Mouse (Mus musculus) embryonic facial prominence, embryonic 10.5 days (tissue): Measurements from ENCODE around the gene Aff2. TPM values are rescaled to one million over a fixed set of nuclear protein-coding genes. Genes with fewer than 3 reads are reported as not detected.

Experiments
- DNase-seq: peaks from one replicate; pipeline ENCODE4 v3.0.0-alpha.2; 2017; ENCODE audit warnings: low spot score
- H3K27ac ChIP-seq: fragments of 300-500 bp; sonication (generic); replicated peaks from 2 replicates; pipeline ENCODE4 v1.5.1; 2016; ENCODE audit warnings: mild to moderate bottlenecking
- H3K27me3 ChIP-seq: fragments of 300-500 bp; sonication (generic); replicated peaks from 2 replicates; pipeline ENCODE4 v1.6.1; 2016; ENCODE audit warnings: low read depth, mild to moderate bottlenecking; ENCODE audit not compliant: poor library complexity, severe bottlenecking
- H3K36me3 ChIP-seq: fragments of 300-500 bp; sonication (generic); replicated peaks from 2 replicates; pipeline ENCODE4 v1.6.1; 2016; ENCODE audit warnings: mild to moderate bottlenecking, moderate library complexity
- H3K4me1 ChIP-seq: fragments of 300-500 bp; sonication (generic); 2 replicates; pipeline ENCODE4 v1.6.1; 2016
- H3K4me3 ChIP-seq: fragments of 300-500 bp; sonication (generic); 2 replicates; pipeline ENCODE4 v1.5.1; 2016; ENCODE audit warnings: mild to moderate bottlenecking, moderate library complexity
- H3K9me3 ChIP-seq: fragments of 300-500 bp; sonication (generic); 2 replicates; pipeline ENCODE4 v1.6.1; 2016; ENCODE audit warnings: mild to moderate bottlenecking
- WGBS: fragments of 180-500 bp; shearing (Covaris S2); methylation state at CpG from one replicate; pipeline ENCODE4 v1.1.7; 2016; 5-methylcytosine and 5-hydroxymethylcytosine counted together
- polyA plus RNA-seq: library from polyadenylated mRNA; unstranded; fragments of >200 nt; fragmentation: Nextera tagmentation; extraction: Ambion mirVana; gene quantifications from 2 replicates; pipeline ENCODE4 v1.2.1, GENCODE M21; 2016

The Aff2 gene
- 6.4 and 6.6 TPM in 2 replicates for polyA plus RNA-seq

DNA sequence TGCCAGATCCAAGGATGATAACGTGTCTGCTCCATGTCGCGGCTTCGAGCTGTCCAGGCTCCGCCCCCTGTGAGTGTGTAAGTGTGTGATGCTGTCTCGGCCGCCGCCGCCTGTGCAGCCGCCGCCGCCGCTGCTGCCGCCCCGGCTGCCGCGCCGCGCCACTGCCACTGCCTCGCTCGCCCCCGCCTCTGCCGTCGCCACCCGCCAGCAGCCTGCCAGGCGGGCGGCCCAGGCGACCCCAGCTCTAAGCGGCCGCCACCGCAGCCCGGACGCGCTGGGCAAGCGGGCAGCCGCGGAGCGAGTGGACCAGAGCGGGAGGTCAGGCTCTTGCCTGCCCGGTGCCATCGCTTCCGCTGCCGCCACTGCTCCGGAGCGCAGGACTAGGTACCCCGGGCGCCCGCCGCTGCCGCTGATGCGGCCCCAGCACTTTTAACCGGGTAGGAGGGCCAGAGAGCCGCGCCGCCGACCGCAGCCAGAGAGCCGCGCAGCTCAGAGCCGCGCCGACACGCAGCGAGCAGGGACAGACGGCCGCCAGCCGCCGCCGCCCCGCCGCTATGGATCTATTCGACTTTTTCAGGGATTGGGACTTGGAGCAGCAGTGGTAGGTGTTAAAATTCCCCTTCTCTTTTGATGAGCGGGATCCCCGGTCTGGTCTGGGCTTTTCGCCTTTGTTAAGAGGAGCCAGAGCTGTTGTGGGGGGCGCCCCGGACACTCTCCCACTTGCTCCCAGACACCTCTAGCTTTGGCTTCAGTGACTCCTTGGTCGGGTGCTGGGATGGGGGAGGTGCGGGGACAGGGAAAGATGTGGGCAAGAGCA lies at the start of gene Aff2:
Aff2 (plus strand) TSS at position 57 of the 817 bp plus-strand sequence.
- peak; percentile 70 for DNase-seq
- Histone ChIP-seq H3K4me1 (peaks cover 7% of the 10 kb centered on the region), H3K27me3 (peaks cover 50% of the 10 kb centered on the region), H3K4me3 (peak within 1 kb of the TSS; percentile 72), H3K36me3 (no peaks in the 10 kb centered on the region), H3K27ac (peak within 1 kb of the TSS; percentile 87), H3K9me3 (no peaks in the 10 kb centered on the region)
- WGBS, result 21% methylated on average over 79 of the region's 79 CpGs

DNA sequence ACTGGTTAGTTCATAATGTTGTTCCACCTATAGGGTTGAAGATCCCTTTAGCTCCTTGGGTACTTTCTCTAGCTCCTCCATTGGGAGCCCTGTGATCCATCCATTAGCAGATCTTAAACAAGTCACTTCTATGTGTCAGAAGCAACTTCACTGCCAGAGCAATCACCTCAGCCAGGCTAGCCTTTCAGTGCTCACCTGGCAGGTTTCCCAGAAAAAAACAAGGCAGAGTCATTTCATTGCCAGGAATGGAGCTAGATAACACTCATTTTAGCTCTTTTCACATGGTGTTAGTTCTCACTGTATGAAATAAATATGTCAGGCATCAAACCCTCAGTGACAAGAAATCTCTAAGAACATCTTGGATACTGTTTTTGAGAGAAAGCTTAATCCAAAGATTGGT lies 22.8 kb upstream of the Aff2 start:
- Histone ChIP-seq H3K4me1 (no peaks in the 10 kb centered on the region), H3K27me3 (no peaks in the 10 kb centered on the region), H3K27ac (no peak overlapping the region), H3K9me3 (no peaks in the 10 kb centered on the region), H3K4me3 (no peak overlapping the region), H3K36me3 (no peaks in the 10 kb centered on the region)
- DNase-seq, result no peak

DNA sequence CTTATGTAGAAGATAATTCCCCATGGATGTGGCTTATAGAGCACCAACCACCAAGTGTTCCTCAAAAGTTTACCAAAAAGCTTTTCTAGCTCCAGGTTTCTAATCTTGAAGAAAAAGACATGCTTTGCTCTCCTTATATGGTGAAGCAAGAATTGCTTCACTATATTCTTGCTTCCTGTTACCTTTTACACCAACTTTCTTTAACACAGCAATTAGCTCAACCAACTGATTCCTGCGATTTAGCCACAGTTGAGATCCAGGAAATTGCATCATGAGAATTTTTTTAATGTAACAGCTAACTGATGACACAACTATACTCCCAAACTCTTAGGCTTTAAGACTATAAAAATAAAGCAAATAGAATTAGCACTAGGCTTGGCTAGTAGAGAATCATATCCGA lies 4.5 kb upstream of the Aff2 start:
- no peaks in the 10 kb centered on the region for H3K9me3 ChIP-seq
- DNase-seq, result no peak
- no peaks in the 10 kb centered on the region for H3K36me3 ChIP-seq
- no peak overlapping the region for H3K4me3 ChIP-seq
- H3K27ac ChIP-seq, result no peak overlapping the region
- WGBS, result 77% methylated on average over 2 of the region's 2 CpGs
- 0 out of 2 replicates have a peak, but pooled peaks cover 3% of the 10 kb centered on the region for H3K4me1 ChIP-seq
- H3K27me3 ChIP-seq, result peaks cover 34% of the 10 kb centered on the region

DNA sequence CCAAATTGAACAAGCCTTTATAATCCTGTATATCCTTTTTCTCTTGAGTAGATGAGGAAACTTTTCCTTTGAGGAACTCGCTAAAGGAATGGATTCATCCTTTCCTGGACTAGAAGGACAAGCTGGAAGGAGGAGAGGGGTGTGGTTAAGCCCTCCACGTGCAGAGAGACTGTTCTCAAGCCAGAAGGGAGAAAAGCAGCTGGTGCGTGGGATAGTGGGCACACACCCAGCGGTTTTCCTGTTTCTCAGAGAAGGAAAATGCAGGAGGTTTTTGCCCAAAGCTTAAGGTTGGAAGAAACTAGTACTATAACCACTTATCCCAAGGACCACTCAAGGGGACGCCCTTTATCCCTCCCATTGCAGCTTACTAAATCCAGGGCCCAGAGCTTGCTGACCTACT lies 734 bp upstream of the Aff2 start:
- no peak for DNase-seq
- peak overlapping the region; percentile 72 for H3K4me3 ChIP-seq
- no peak overlapping the region for H3K27ac ChIP-seq
- H3K36me3 ChIP-seq, result no peaks in the 10 kb centered on the region
- H3K27me3 ChIP-seq, result peaks cover 50% of the 10 kb centered on the region
- peaks cover 7% of the 10 kb centered on the region for H3K4me1 ChIP-seq
- WGBS, result 27% methylated on average over 5 of the region's 5 CpGs
- no peaks in the 10 kb centered on the region for H3K9me3 ChIP-seq

DNA sequence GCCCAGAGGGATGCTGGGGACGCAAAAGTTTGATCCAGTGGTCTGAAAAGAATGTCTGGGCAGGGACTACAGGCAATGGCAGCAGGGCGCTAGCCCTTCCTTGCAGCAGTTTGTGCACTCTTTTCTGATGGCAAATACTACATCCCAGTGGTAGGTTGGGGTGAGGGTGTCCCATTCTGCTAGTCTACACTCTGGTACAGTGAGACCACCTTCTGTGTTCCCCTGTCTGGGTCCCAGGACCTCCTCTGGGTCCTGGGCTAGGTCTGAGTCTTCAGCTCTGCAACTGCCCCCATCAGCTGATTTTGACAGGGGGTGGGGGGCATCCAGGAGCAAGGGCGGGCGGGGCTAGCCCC lies 233 bp upstream of the Aff2 start:
- Histone ChIP-seq H3K27me3 (peaks cover 50% of the 10 kb centered on the region), H3K4me1 (peaks cover 7% of the 10 kb centered on the region), H3K36me3 (no peaks in the 10 kb centered on the region), H3K27ac (no peak overlapping the region), H3K4me3 (peak overlapping the region; percentile 72), H3K9me3 (no peaks in the 10 kb centered on the region)
- WGBS, result 22% methylated on average over 4 of the region's 4 CpGs
- DNase-seq, result no peak

DNA sequence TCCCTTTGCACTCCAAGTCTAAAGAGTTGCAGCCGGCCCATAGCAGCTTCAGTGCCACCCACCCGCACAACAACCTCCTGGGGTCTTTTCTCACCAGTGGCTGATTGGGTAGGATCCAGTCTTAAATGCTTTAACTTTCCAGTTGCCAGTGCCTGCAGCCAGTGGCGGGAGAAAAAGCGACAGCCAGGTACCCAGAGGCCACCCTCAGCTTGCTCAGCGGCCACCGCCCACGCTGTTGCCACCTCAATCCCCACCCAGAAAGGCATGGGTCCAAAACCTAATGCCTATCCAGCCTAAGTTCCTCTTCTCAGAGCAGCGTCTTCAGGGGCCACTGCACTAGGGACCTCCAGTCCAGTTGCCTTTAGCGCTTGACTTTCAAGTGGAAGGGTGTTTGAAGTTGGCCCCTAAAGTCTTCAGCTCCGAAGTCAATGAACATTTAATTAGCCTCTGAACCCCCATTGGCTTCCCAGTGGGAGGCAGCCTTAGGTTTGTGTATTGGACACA lies 1.0 kb downstream of the Aff2 start:
- Histone ChIP-seq H3K9me3 (no peaks in the 10 kb centered on the region), H3K4me3 (peak overlapping the region; percentile 72), H3K36me3 (no peaks in the 10 kb centered on the region), H3K27ac (peak overlapping the region; percentile 87), H3K27me3 (peaks cover 50% of the 10 kb centered on the region), H3K4me1 (peaks cover 7% of the 10 kb centered on the region)
- no peak for DNase-seq
- WGBS, result 23% methylated on average over 10 of the region's 10 CpGs

DNA sequence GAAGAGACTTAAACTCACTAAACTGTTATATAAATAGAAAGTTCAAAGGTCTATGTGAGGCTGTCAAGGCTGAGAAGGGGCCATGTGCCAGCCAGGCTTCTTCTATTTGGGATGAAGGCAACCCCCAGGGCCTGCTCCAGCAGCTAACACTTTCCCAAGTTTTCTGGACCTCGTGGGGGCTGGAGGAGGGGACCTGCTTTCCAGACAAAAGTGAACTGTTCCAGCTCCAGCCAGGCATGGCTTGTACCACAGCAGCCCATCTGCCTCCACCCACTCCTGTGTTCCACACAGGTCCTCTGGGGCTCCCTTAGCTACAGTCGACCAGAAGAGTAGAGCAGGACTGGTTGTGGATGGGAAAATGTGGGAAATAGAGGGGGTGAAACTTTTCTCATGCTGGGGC lies 4.1 kb downstream of the Aff2 start:
- Histone ChIP-seq H3K4me3 (no peak overlapping the region), H3K27ac (peak overlapping the region; percentile 40; the same call in 1 of the 2 replicates), H3K27me3 (peaks cover 30% of the 10 kb centered on the region), H3K36me3 (no peaks in the 10 kb centered on the region), H3K4me1 (peaks cover 7% of the 10 kb centered on the region), H3K9me3 (no peaks in the 10 kb centered on the region)
- peak; percentile 73 for DNase-seq
- WGBS, result 14% methylated on average over 2 of the region's 2 CpGs

DNA sequence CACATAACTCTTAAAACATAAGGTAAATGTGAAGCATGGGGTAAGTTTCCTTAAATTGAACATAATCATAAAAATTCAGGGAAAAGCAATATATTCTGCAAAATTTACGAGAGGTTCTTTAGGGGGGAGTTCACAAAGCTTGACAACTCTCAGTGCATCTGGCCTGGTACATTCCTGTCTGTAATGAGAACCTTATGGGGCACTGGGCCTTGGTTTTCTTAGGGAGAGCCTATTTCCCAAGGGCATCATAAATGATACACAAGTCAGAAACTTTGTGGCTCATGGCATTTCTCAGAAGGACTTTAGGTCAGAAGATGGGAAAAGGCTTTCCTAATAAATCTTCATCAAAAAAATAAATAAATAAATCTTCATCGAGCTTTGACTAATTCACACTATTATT lies 13.2 kb downstream of the Aff2 start:
- H3K9me3 ChIP-seq, result no peaks in the 10 kb centered on the region
- 48% methylated on average over 2 of the region's 2 CpGs for WGBS
- no peaks in the 10 kb centered on the region for H3K36me3 ChIP-seq
- H3K4me1 ChIP-seq, result no peaks in the 10 kb centered on the region
- no peak overlapping the region for H3K27ac ChIP-seq
- no peak for DNase-seq
- H3K4me3 ChIP-seq, result no peak overlapping the region
- H3K27me3 ChIP-seq, result no peaks in the 10 kb centered on the region

DNA sequence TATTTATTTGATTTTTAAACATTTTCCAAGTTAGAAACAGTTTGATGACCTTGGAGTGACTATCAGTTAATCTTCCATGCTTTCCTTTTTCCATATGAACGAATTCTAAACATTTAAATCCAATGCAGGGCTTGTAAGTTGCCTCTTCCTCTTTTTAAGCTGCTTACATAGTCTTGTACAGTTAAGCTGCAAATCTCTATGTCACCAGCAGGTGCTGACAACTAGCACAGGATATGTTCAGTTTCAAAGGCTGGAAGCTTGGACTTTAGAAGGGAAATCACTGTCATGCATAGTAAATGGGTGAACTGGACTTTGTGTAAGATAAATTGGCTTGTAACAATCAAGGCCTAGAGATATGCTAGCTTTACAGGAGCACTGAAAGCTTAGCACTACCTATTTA lies 29.6 kb downstream of the Aff2 start:
- Histone ChIP-seq H3K27me3 (no peaks in the 10 kb centered on the region), H3K9me3 (no peaks in the 10 kb centered on the region), H3K36me3 (no peaks in the 10 kb centered on the region), H3K4me1 (no peaks in the 10 kb centered on the region), H3K27ac (no peak overlapping the region), H3K4me3 (no peak overlapping the region)
- DNase-seq, result no peak
- 54% methylated on average over 1 of the region's 1 CpGs for WGBS

DNA sequence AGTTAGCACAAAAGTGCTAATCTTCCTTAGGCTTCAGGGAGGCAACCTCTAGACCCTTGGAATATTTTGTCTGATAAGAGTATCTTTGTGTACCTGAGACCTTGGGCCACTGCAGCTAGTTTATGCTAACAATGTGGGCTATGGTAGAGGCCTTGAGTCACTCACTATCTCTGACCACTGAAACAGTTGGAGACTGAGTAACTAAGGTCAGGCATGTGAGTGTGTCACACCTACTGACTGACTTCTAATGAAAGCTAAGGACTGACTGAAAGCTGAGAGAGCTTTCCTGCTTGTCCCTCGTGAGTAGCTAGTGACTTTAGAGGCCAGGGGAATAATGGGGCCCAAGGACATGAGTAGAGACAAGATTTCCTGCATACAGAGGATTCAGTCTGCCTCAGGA lies 54.9 kb downstream of the Aff2 start:
- Histone ChIP-seq H3K36me3 (no peaks in the 10 kb centered on the region), H3K4me1 (no peaks in the 10 kb centered on the region), H3K9me3 (no peaks in the 10 kb centered on the region), H3K27ac (no peak overlapping the region), H3K27me3 (no peaks in the 10 kb centered on the region), H3K4me3 (no peak overlapping the region)
- no peak for DNase-seq
- 52% methylated on average over 1 of the region's 1 CpGs for WGBS

DNA sequence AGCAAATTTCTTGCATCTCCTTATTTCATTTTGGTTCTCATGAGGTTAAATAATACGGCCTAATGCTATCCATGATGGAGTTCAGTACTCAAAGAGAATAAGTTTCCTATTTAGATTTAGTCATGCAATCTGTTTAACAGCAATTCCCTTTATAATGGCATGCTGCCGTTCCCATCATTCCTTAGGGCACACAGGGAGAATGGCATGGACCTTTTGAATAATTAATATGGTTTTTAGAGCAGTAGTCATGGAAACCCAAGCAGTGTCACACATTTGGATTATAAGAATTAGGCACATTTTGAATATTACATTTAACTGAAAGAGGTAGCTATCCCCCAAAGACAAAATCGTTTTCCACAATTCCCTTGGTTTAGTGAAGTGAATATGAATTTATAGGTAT lies 78.3 kb downstream of the Aff2 start:
- H3K4me3 ChIP-seq, result no peak overlapping the region
- H3K27me3 ChIP-seq, result no peaks in the 10 kb centered on the region
- DNase-seq, result no peak
- no peaks in the 10 kb centered on the region for H3K36me3 ChIP-seq
- 84% methylated on average over 3 of the region's 3 CpGs for WGBS
- H3K9me3 ChIP-seq, result no peaks in the 10 kb centered on the region
- no peak overlapping the region for H3K27ac ChIP-seq
- H3K4me1 ChIP-seq, result no peaks in the 10 kb centered on the region

DNA sequence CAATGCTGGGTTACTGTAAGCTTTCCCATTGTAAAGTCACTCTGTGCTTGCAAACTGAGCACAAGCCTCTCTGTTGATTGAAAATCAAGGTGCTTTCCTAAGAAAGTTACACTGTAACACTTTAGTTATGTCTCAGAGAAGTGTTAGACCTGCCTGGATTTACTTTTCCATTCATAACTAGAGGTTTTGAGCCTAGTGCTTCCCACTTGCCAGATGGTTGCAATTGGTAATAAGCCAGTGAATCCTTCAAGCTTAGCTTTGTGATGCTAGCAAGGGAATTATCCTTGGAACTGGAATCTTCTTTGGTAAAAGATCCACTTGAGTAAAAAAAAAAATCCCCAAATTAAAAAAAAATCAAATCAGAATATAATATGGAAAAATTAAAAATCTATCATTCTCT lies 81.8 kb downstream of the Aff2 start:
- Histone ChIP-seq H3K9me3 (no peaks in the 10 kb centered on the region), H3K4me1 (no peaks in the 10 kb centered on the region), H3K36me3 (no peaks in the 10 kb centered on the region), H3K27me3 (no peaks in the 10 kb centered on the region), H3K4me3 (no peak overlapping the region), H3K27ac (no peak overlapping the region)
- DNase-seq, result no peak

DNA sequence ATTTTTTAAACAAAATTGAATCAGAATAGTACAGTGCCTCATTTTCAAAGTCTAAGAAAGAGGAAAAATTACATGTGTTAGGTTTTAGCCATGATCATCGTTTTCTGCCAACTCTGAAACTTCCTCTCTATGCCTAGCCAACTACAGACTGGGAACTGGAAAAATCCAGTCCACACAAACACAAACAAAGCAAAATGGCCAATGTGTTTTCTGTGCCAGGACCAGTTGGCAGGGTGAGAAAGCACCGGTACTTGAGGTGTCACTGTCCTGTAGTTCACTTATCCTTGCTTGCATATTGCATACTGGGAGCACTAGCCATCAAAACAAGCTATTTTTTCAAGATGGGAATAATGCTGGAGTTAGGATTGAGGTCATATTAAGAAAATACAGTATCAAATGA lies 100.8 kb downstream of the Aff2 start:
- no peaks in the 10 kb centered on the region for H3K4me1 ChIP-seq
- H3K36me3 ChIP-seq, result no peaks in the 10 kb centered on the region
- H3K27ac ChIP-seq, result no peak overlapping the region
- H3K4me3 ChIP-seq, result no peak overlapping the region
- 84% methylated on average over 2 of the region's 2 CpGs for WGBS
- no peak for DNase-seq
- H3K9me3 ChIP-seq, result no peaks in the 10 kb centered on the region
- no peaks in the 10 kb centered on the region for H3K27me3 ChIP-seq
